22 mouse cellular contexts compared by ENCODE assay signal in genomic region chr7:105773041-105773440, GRCm38 (mm10). TPM values are rescaled to one million over a fixed set of nuclear protein-coding genes. Genes with fewer than 3 reads are reported as not detected.
DNase-seq lines count a peak whose midpoint lies in the region; ATAC-seq and TF ChIP-seq lines count a peak whose summit lies in the region.
"Had no signal": no experiment of that assay in that cellular context is flagged by ENCODE, and none has a peak within 500 bp of the region (broad histone marks: within the 10 kb centered on the region; RNA-seq: fewer than 3 reads in every experiment).

No protein-coding gene starts in this region.

- H3K9ac ChIP-seq in embryonic facial prominence, embryonic 14.5 days (ENCODE audit: low read depth, low read length), result no peak overlapping the region
- no peak overlapping the region for H3K9ac ChIP-seq in hindbrain, embryonic 16.5 days (ENCODE audit: low read depth, low read length)
- no peak overlapping the region for H3K9ac ChIP-seq in lung, embryonic 15.5 days
- H3K9ac ChIP-seq in lung, postnatal 0 days (replicated peaks; ENCODE audit: low read depth), result no peak overlapping the region
- H3K9ac ChIP-seq: embryonic facial prominence, embryonic 13.5 days; forebrain, embryonic 13.5 days; forebrain, postnatal 0 days; hindbrain, embryonic 12.5 days had no signal

- no peaks in the 10 kb centered on the region for H3K9me3 ChIP-seq in embryonic facial prominence, embryonic 14.5 days (ENCODE audit: control insufficient read depth, low read length)
- H3K9me3 ChIP-seq in embryonic facial prominence, embryonic 10.5 days, result no peaks in the 10 kb centered on the region
- no peaks in the 10 kb centered on the region for H3K9me3 ChIP-seq in hindbrain, embryonic 16.5 days (ENCODE audit: control insufficient read depth, low read length)
- no peaks in the 10 kb centered on the region for H3K9me3 ChIP-seq in hindbrain, embryonic 10.5 days
- H3K9me3 ChIP-seq in lung, embryonic 15.5 days, result no peaks in the 10 kb centered on the region
- H3K9me3 ChIP-seq in lung, postnatal 0 days (ENCODE audit: low read length), result no peaks in the 10 kb centered on the region
- H3K9me3 ChIP-seq: embryonic facial prominence, embryonic 13.5 days; forebrain, embryonic 13.5 days; heart, embryonic 10.5 days; hindbrain, embryonic 12.5 days had no signal

- TF ChIP-seq CTCF in lung, postnatal 0 days (IDR thresholded peaks at IDR 0.05), result no peak

- no peaks in the 10 kb centered on the region for H3K27me3 ChIP-seq in embryonic facial prominence, embryonic 14.5 days (replicated peaks; ENCODE audit: control insufficient read depth, insufficient read depth, low read length)
- no peaks in the 10 kb centered on the region for H3K27me3 ChIP-seq in embryonic facial prominence, embryonic 10.5 days (replicated peaks; ENCODE audit: low read depth, poor library complexity, severe bottlenecking)
- H3K27me3 ChIP-seq in hindbrain, embryonic 16.5 days (replicated peaks; ENCODE audit: control insufficient read depth, insufficient read depth, low read length), result no peaks in the 10 kb centered on the region
- H3K27me3 ChIP-seq in hindbrain, embryonic 10.5 days (ENCODE audit: insufficient read depth, poor library complexity, severe bottlenecking), result no peaks in the 10 kb centered on the region
- no peaks in the 10 kb centered on the region for H3K27me3 ChIP-seq in lung, embryonic 15.5 days
- no peaks in the 10 kb centered on the region for H3K27me3 ChIP-seq in lung, postnatal 0 days (replicated peaks; ENCODE audit: insufficient read depth, low read length)
- H3K27me3 ChIP-seq: embryonic facial prominence, embryonic 13.5 days; forebrain, embryonic 13.5 days; hindbrain, embryonic 12.5 days; Patski had no signal

- peak; percentile 29 for DNase-seq in embryonic facial prominence, embryonic 14.5 days (ENCODE audit: low spot score)
- DNase-seq in embryonic facial prominence, embryonic 10.5 days (ENCODE audit: low spot score), result no peak
- DNase-seq in hindbrain, embryonic 10.5 days (ENCODE audit: low spot score), result no peak
- no peak for DNase-seq in lung, postnatal 0 days (ENCODE audit: low spot score)
- peak; percentile 43 for DNase-seq in MN1 (ENCODE audit: low spot score)
- DNase-seq in thymus, postnatal 25 days, result no peak
- DNase-seq: adrenal gland, adult 2 months; adrenal gland, postnatal 25 days; cerebellum, adult 2 months; forebrain, postnatal 0 days; gastrocnemius, adult 2 months; gastrocnemius, postnatal 25 days had no signal

- no peak for ATAC-seq in embryonic facial prominence, embryonic 14.5 days (ENCODE audit: low read depth)
- 0 out of 2 replicates have a peak, but pooled peaks have one; percentile 5 for ATAC-seq in hindbrain, embryonic 16.5 days
- no peak for ATAC-seq in lung, embryonic 15.5 days (ENCODE audit: borderline replicate concordance, extremely low read depth, low FRiP score, low TSS enrichment)
- ATAC-seq in lung, postnatal 0 days, result no peak
- ATAC-seq: activated CD4-positive, CD25-positive, alpha-beta regulatory T cell, adult 4 months; forebrain, embryonic 13.5 days; forebrain, postnatal 0 days; inflammation-experienced regulatory T-cells, adult 6 months; intestine, postnatal 0 days; Patski had no signal

- WGBS in embryonic facial prominence, embryonic 14.5 days, result 87% methylated on average over 5 of the region's 5 CpGs
- 88% methylated on average over 5 of the region's 5 CpGs for WGBS in embryonic facial prominence, embryonic 10.5 days
- 84% methylated on average over 5 of the region's 5 CpGs for WGBS in hindbrain, embryonic 16.5 days
- WGBS in hindbrain, embryonic 10.5 days, result 91% methylated on average over 5 of the region's 5 CpGs
- WGBS in lung, embryonic 15.5 days, result 71% methylated on average over 5 of the region's 5 CpGs
- 67% methylated on average over 5 of the region's 5 CpGs for WGBS in lung, postnatal 0 days

- H3K4me1 ChIP-seq in embryonic facial prominence, embryonic 14.5 days (ENCODE audit: control insufficient read depth, insufficient read depth, low read length), result peaks cover 16% of the 10 kb centered on the region
- peaks cover 36% of the 10 kb centered on the region for H3K4me1 ChIP-seq in embryonic facial prominence, embryonic 10.5 days
- peaks cover 37% of the 10 kb centered on the region for H3K4me1 ChIP-seq in hindbrain, embryonic 16.5 days (ENCODE audit: control insufficient read depth, insufficient read depth, low read depth, low read length)
- H3K4me1 ChIP-seq in hindbrain, embryonic 10.5 days (replicated peaks), result peaks cover 35% of the 10 kb centered on the region
- H3K4me1 ChIP-seq in lung, embryonic 15.5 days, result peaks cover 50% of the 10 kb centered on the region
- peaks cover 5% of the 10 kb centered on the region; the same call in 1 of the 2 replicates for H3K4me1 ChIP-seq in lung, postnatal 0 days (ENCODE audit: insufficient read depth, low read depth, low read length)

- H3K4me3 ChIP-seq in embryonic facial prominence, embryonic 14.5 days (ENCODE audit: low read depth, low read length), result no peak overlapping the region
- H3K4me3 ChIP-seq in embryonic facial prominence, embryonic 10.5 days, result no peak overlapping the region
- H3K4me3 ChIP-seq in hindbrain, embryonic 16.5 days (ENCODE audit: low read length), result no peak overlapping the region
- H3K4me3 ChIP-seq in hindbrain, embryonic 10.5 days, result no peak overlapping the region
- no peak overlapping the region for H3K4me3 ChIP-seq in lung, embryonic 15.5 days
- H3K4me3 ChIP-seq in lung, postnatal 0 days (ENCODE audit: low read depth, low read length), result no peak overlapping the region
- H3K4me3 ChIP-seq: embryonic facial prominence, embryonic 13.5 days; forebrain, embryonic 13.5 days; gastrocnemius, adult 2 months; heart, embryonic 10.5 days; hindbrain, embryonic 12.5 days had no signal

- H3K36me3 ChIP-seq in embryonic facial prominence, embryonic 14.5 days (ENCODE audit: control insufficient read depth, insufficient read depth, low read length), result peaks cover 47% of the 10 kb centered on the region
- H3K36me3 ChIP-seq in embryonic facial prominence, embryonic 10.5 days (replicated peaks), result peaks cover 90% of the 10 kb centered on the region
- peaks cover 25% of the 10 kb centered on the region for H3K36me3 ChIP-seq in hindbrain, embryonic 16.5 days (ENCODE audit: control insufficient read depth, insufficient read depth, low read length)
- H3K36me3 ChIP-seq in hindbrain, embryonic 10.5 days, result peaks cover 63% of the 10 kb centered on the region
- H3K36me3 ChIP-seq in lung, embryonic 15.5 days, result peaks cover 39% of the 10 kb centered on the region
- no peaks in the 10 kb centered on the region for H3K36me3 ChIP-seq in lung, postnatal 0 days (ENCODE audit: insufficient read depth, low read length)

- H3K27ac ChIP-seq in embryonic facial prominence, embryonic 14.5 days (replicated peaks; ENCODE audit: low read depth, low read length), result no peak overlapping the region
- no peak overlapping the region for H3K27ac ChIP-seq in embryonic facial prominence, embryonic 10.5 days (replicated peaks)
- H3K27ac ChIP-seq in hindbrain, embryonic 16.5 days (ENCODE audit: low read depth, low read length), result 0 out of 2 replicates have a peak overlapping the region, but pooled peaks have one; percentile 8
- H3K27ac ChIP-seq in hindbrain, embryonic 10.5 days, result no peak overlapping the region
- peak overlapping the region; percentile 57; the same call in 1 of the 2 replicates for H3K27ac ChIP-seq in lung, embryonic 15.5 days
- no peak overlapping the region for H3K27ac ChIP-seq in lung, postnatal 0 days (ENCODE audit: low read length)
- H3K27ac ChIP-seq: forebrain, embryonic 13.5 days; gastrocnemius, adult 2 months; heart, embryonic 10.5 days; hindbrain, embryonic 12.5 days had no signal

- no peak for TF ChIP-seq EP300 in lung, postnatal 0 days (IDR thresholded peaks at IDR 0.05)

- no peak overlapping the region for H3K4me2 ChIP-seq in embryonic facial prominence, embryonic 14.5 days (ENCODE audit: low read depth, low read length)
- H3K4me2 ChIP-seq in hindbrain, embryonic 16.5 days (ENCODE audit: low read length), result no peak overlapping the region
- no peak overlapping the region for H3K4me2 ChIP-seq in lung, embryonic 15.5 days
- H3K4me2 ChIP-seq in lung, postnatal 0 days (replicated peaks; ENCODE audit: low read depth, low read length), result no peak overlapping the region
- H3K4me2 ChIP-seq: embryonic facial prominence, embryonic 13.5 days; forebrain, embryonic 13.5 days; hindbrain, embryonic 12.5 days had no signal

RNA-seq across cellular contexts. Expression of gene Dchs1, which starts 14.4 kb away (rescaled TPM):
- polyA plus RNA-seq in embryonic facial prominence, embryonic 14.5 days (2014; fragmentation: Nextera tagmentation; extraction: Ambion mirVana), result 21.2 and 24.1 TPM in 2 replicates
- polyA plus RNA-seq in embryonic facial prominence, embryonic 10.5 days (2016; fragmentation: Nextera tagmentation; extraction: Ambion mirVana), result 13.7 and 14.8 TPM in 2 replicates
- 9.8 and 12.3 TPM in 2 replicates for polyA plus RNA-seq in hindbrain, embryonic 16.5 days (2015; fragmentation: Nextera tagmentation; extraction: Ambion mirVana)
- polyA plus RNA-seq in hindbrain, embryonic 10.5 days (2016; fragmentation: Nextera tagmentation; extraction: Ambion mirVana), result 9.3 and 13.4 TPM in 2 replicates
- 9.3 and 9.4 TPM in 2 replicates for polyA plus RNA-seq in lung, embryonic 15.5 days (2015; fragmentation: Nextera tagmentation; extraction: Ambion mirVana)
- 3.0 and 3.4 TPM in 2 replicates for polyA plus RNA-seq in lung, postnatal 0 days (2015; fragmentation: Nextera tagmentation; extraction: Ambion mirVana)
- polyA plus RNA-seq: activated CD4-positive, CD25-positive, alpha-beta regulatory T cell, adult 4 months; Patski had no signal

RNA-seq across cellular contexts. Expression of gene Tpp1, which starts 21.0 kb away (rescaled TPM):
- polyA plus RNA-seq in embryonic facial prominence, embryonic 14.5 days (2014; fragmentation: Nextera tagmentation; extraction: Ambion mirVana), result 79.6 and 80.6 TPM in 2 replicates
- polyA plus RNA-seq in embryonic facial prominence, embryonic 10.5 days (2016; fragmentation: Nextera tagmentation; extraction: Ambion mirVana), result 45.0 and 49.2 TPM in 2 replicates
- polyA plus RNA-seq in hindbrain, embryonic 16.5 days (2015; fragmentation: Nextera tagmentation; extraction: Ambion mirVana), result 56.1 and 58.1 TPM in 2 replicates
- 57.8 and 59.2 TPM in 2 replicates for polyA plus RNA-seq in hindbrain, embryonic 10.5 days (2016; fragmentation: Nextera tagmentation; extraction: Ambion mirVana)
- polyA plus RNA-seq in lung, embryonic 15.5 days (2015; fragmentation: Nextera tagmentation; extraction: Ambion mirVana), result 73.4 and 78.8 TPM in 2 replicates
- 107 and 110 TPM in 2 replicates for polyA plus RNA-seq in lung, postnatal 0 days (2015; fragmentation: Nextera tagmentation; extraction: Ambion mirVana)

RNA-seq across cellular contexts. Expression of gene Taf10, which starts 28.9 kb away (rescaled TPM):
- 163 and 166 TPM in 2 replicates for polyA plus RNA-seq in embryonic facial prominence, embryonic 14.5 days (2014; fragmentation: Nextera tagmentation; extraction: Ambion mirVana)
- polyA plus RNA-seq in embryonic facial prominence, embryonic 10.5 days (2016; fragmentation: Nextera tagmentation; extraction: Ambion mirVana), result 154 and 163 TPM in 2 replicates
- 87.5 and 91.0 TPM in 2 replicates for polyA plus RNA-seq in hindbrain, embryonic 16.5 days (2015; fragmentation: Nextera tagmentation; extraction: Ambion mirVana)
- polyA plus RNA-seq in hindbrain, embryonic 10.5 days (2016; fragmentation: Nextera tagmentation; extraction: Ambion mirVana), result 177 and 188 TPM in 2 replicates
- polyA plus RNA-seq in lung, embryonic 15.5 days (2015; fragmentation: Nextera tagmentation; extraction: Ambion mirVana), result 131 and 136 TPM in 2 replicates
- polyA plus RNA-seq in lung, postnatal 0 days (2015; fragmentation: Nextera tagmentation; extraction: Ambion mirVana), result 111 and 121 TPM in 2 replicates

RNA-seq across cellular contexts. Expression of gene Rrp8, which starts 35.9 kb away (rescaled TPM):
- 30.9 and 31.2 TPM in 2 replicates for polyA plus RNA-seq in embryonic facial prominence, embryonic 14.5 days (2014; fragmentation: Nextera tagmentation; extraction: Ambion mirVana)
- polyA plus RNA-seq in embryonic facial prominence, embryonic 10.5 days (2016; fragmentation: Nextera tagmentation; extraction: Ambion mirVana), result 45.3 and 45.4 TPM in 2 replicates
- polyA plus RNA-seq in hindbrain, embryonic 16.5 days (2015; fragmentation: Nextera tagmentation; extraction: Ambion mirVana), result 26.3 and 26.4 TPM in 2 replicates
- polyA plus RNA-seq in hindbrain, embryonic 10.5 days (2016; fragmentation: Nextera tagmentation; extraction: Ambion mirVana), result 33.6 and 36.2 TPM in 2 replicates
- 39.6 and 41.4 TPM in 2 replicates for polyA plus RNA-seq in lung, embryonic 15.5 days (2015; fragmentation: Nextera tagmentation; extraction: Ambion mirVana)
- 19.0 and 19.3 TPM in 2 replicates for polyA plus RNA-seq in lung, postnatal 0 days (2015; fragmentation: Nextera tagmentation; extraction: Ambion mirVana)

RNA-seq across cellular contexts. Expression of gene Ilk, which starts 36.6 kb away (rescaled TPM):
- polyA plus RNA-seq in embryonic facial prominence, embryonic 14.5 days (2014; fragmentation: Nextera tagmentation; extraction: Ambion mirVana), result 418 and 440 TPM in 2 replicates
- polyA plus RNA-seq in embryonic facial prominence, embryonic 10.5 days (2016; fragmentation: Nextera tagmentation; extraction: Ambion mirVana), result 214 and 219 TPM in 2 replicates
- 172 and 211 TPM in 2 replicates for polyA plus RNA-seq in hindbrain, embryonic 16.5 days (2015; fragmentation: Nextera tagmentation; extraction: Ambion mirVana)
- 234 and 240 TPM in 2 replicates for polyA plus RNA-seq in hindbrain, embryonic 10.5 days (2016; fragmentation: Nextera tagmentation; extraction: Ambion mirVana)
- 383 and 394 TPM in 2 replicates for polyA plus RNA-seq in lung, embryonic 15.5 days (2015; fragmentation: Nextera tagmentation; extraction: Ambion mirVana)
- polyA plus RNA-seq in lung, postnatal 0 days (2015; fragmentation: Nextera tagmentation; extraction: Ambion mirVana), result 378 and 390 TPM in 2 replicates

Comparison
In these comparisons a context has a peak if more than half of its experiments do, and no peak if none do; other contexts are left out.
1. DNase-seq: peak in embryonic facial prominence, embryonic 14.5 days (single experiment) and MN1 (single experiment); none in embryonic facial prominence, embryonic 10.5 days (single experiment), hindbrain, embryonic 10.5 days (single experiment), lung, postnatal 0 days (single experiment) and thymus, postnatal 25 days (single experiment).
2. H3K27ac ChIP-seq: peak in hindbrain, embryonic 16.5 days (single experiment) and lung, embryonic 15.5 days (single experiment); none in embryonic facial prominence, embryonic 14.5 days (single experiment), embryonic facial prominence, embryonic 10.5 days (single experiment), hindbrain, embryonic 10.5 days (single experiment) and lung, postnatal 0 days (single experiment).